Mouse (Mus musculus) E14TG2a.4 (cell line): ENCODE measurements around the gene Pfkfb1.

Experiments
- CTCF ChIP-seq: conservative IDR thresholded peaks from 2 replicates; pipeline ENCODE4 v1.5.1; 2014; ENCODE audit warnings: low read length
- NANOG ChIP-seq: IDR thresholded peaks from 2 replicates; pipeline ENCODE4 v1.6.1; 2014; ENCODE audit warnings: borderline replicate concordance, low read length, mixed read lengths
- POU5F1 ChIP-seq: IDR thresholded peaks from 2 replicates; pipeline ENCODE4 v1.6.1; 2014; ENCODE audit warnings: low read length, borderline replicate concordance

DNA sequence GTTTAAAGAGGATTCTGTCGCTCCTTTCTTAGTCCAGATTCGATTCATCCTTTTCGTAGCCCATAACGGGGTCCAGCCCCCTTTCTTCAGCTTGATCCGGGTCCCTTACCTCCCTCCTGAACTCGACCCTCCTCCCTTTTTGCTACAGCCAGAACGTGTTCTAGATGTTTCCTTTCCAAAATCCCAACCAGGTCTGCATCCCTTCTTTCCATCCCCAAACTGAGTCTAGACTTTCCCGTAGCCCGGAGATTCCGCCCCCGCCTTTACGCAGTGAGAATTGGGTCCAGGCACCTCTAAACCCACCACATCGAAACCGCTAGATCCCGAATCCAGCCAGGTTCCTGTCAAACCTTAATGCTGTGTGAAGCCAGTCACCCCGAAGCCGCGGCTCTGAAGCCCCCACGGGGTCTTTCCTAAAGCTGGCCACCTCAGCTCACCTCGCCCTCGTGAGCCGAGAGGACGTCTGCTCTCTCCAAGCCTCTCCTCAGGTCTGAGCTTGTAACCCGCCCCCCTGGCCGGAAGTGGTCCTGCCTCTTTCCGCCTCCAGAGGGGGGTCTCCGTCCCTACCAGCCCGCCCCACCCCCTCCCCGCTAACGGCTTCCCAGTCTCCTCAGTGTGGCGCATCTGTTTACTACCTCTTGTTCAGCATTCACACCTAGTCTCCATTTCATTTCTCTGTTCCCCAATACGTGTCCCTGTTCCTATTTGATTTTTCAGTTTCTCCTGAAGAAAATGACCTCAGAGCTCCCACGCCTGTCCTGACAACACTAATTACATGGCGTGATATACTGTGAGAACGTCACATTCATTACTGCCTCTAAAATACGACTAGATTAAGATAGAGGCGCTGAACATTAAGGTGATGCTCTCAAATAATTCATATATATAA lies 69.1 kb downstream of the Pfkfb1 start, which contains the start of gene Tro:
- no peak for TF ChIP-seq CTCF
- TF ChIP-seq NANOG: no peak
- TF ChIP-seq POU5F1: no peak
